Mouse (Mus musculus) C2C12 (cell line): ENCODE measurements around the gene Pigk. TPM values are rescaled to one million over a fixed set of nuclear protein-coding genes. Genes with fewer than 3 reads are reported as not detected.

Experiments
- H3K27me3 ChIP-seq: one replicate; pipeline ENCODE4 v1.6.1; 2011; ENCODE audit not compliant: control insufficient read depth, insufficient read depth, insufficient read length
- H3K36me3 ChIP-seq: one replicate; pipeline ENCODE4 v1.6.1; 2011; ENCODE audit not compliant: control insufficient read depth, insufficient read depth
- H3K4me3 ChIP-seq: one replicate; pipeline ENCODE4 v1.5.1; 2011; ENCODE audit warnings: mild to moderate bottlenecking, control low read depth; ENCODE audit not compliant: poor library complexity, insufficient read depth, severe bottlenecking
- H3K79me2 ChIP-seq: one replicate; pipeline ENCODE4 v1.6.1; 2011; ENCODE audit not compliant: control insufficient read depth, insufficient read depth
- H3K79me3 ChIP-seq: one replicate; pipeline ENCODE4 v1.6.1; 2011; ENCODE audit warnings: low read depth, control low read depth
- H3ac ChIP-seq: one replicate; pipeline ENCODE3; 2011; ENCODE audit warnings: low read depth; ENCODE audit not compliant: control insufficient read depth, insufficient read length
- CEBPB ChIP-seq: IDR thresholded peaks from one replicate; pipeline ENCODE4 v1.6.1; 2011; ENCODE audit warnings: low read depth, mild to moderate bottlenecking, control low read depth, moderate library complexity
- CTCF ChIP-seq: IDR thresholded peaks from one replicate; pipeline ENCODE4 v1.5.1; 2011; ENCODE audit not compliant: control insufficient read depth, insufficient read depth, insufficient read length
- FOSL1 ChIP-seq: IDR thresholded peaks from one replicate; pipeline ENCODE4 v1.8.0; 2011; ENCODE audit warnings: mild to moderate bottlenecking, low read length; ENCODE audit not compliant: poor library complexity, insufficient read depth, severe bottlenecking
- MAX ChIP-seq: IDR thresholded peaks from one replicate; pipeline ENCODE4 v1.6.1; 2011; ENCODE audit warnings: mild to moderate bottlenecking, control low read depth
- MYOD1 ChIP-seq: IDR thresholded peaks from one replicate; pipeline ENCODE4 v1.6.1; 2011; ENCODE audit warnings: low read depth; ENCODE audit not compliant: control insufficient read depth, insufficient read length
- MYOG ChIP-seq: IDR thresholded peaks from one replicate; pipeline ENCODE4 v1.6.1; 2011; ENCODE audit not compliant: control insufficient read depth, insufficient read length; ENCODE audit errors: extremely low read depth
- USF1 ChIP-seq: IDR thresholded peaks from one replicate; pipeline ENCODE4 v1.6.1; 2011; ENCODE audit warnings: low read depth, mild to moderate bottlenecking, control low read depth, moderate library complexity
- polyA plus RNA-seq: library from polyadenylated mRNA; unstranded; fragments of >200 nt; fragmentation: generic; extraction: Trizol; gene quantifications from one replicate; pipeline ENCODE4 v1.2.1, GENCODE M21; 2012; ENCODE audit warnings: missing spikeins

Gene Pigk
- polyA plus RNA-seq, 1 experiment: 13.1 TPM

DNA sequence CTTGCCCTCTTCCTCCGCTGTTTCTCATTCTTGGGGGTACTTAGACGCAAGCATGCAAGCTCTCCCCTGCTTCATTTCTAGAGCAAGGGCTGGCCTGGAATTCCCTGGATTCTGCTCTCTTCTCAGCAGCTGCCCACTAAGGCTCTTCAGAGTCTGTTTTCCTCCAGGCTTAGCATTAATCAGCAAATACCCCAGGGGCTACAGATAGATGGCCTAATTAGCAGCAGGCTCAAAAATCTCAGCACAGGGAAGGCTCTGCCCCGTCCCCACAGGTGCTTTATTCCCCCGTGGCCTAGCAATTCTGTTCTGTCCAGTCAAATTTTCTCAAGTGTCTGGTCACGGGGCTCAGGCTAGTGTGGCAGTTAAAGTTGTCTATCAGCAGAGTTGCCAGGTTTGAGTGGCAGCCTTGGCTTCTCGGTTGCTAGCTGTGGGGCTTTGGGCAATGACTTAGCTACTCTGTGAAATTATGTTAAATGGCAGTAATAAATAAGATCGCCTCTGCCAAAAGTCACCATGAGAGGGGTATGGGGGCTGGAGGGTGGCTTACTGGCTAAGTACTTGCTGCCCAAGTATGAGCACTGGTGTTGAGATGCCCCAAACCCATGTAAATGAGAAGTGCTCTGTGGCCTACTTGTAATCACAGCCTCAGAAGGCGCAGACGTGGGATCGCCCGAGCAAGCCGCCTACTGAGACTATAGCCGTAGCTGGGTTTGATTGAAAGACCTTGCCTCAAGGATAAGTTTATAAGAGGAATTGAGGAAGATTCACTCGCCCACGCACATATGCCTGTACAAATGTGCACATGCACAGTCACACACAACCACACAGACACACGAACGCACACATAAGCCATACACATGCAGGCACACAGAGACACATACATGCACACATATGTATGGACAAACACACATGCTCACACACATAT is 160.8 kb downstream of the Pigk start:
- H3K79me3 ChIP-seq: no peaks in the 10 kb centered on the region
- no peaks in the 10 kb centered on the region for H3K27me3 ChIP-seq

DNA sequence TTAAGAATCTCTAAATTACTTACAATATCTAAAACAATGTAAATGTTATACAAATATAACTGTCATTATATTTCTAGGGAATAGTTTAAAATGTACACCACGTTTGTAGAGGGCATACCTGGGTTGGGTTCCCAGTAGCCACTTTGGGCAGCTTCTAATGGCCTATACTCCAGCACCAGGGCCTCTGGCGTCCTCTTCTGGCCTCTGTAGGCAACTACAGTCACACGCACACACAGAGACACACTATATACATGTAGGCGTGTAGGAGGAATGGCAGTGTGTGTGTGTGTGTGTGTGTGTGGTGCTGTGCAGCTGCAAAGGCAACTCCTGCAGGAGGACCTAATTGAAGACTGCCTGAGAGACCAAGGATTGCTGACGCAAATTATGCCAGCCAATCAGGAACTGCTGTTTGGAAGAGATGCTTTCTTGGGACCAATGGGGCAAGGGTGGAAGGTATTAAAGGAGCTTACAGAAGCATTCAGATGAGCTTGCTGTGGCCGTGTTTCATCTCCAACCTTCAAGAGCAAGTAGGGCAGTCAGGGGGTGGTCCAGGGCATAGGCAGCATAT is 161.9 kb downstream of the Pigk start:
- TF ChIP-seq FOSL1 (no peak), MYOG (no peak), CEBPB (no peak), CTCF (no peak), MAX (no peak), MYOD1 (no peak)
- Histone ChIP-seq H3K4me3 (no peak overlapping the region), H3K27me3 (no peaks in the 10 kb centered on the region), H3K79me3 (no peaks in the 10 kb centered on the region), H3K36me3 (no peaks in the 10 kb centered on the region), H3ac (no peak overlapping the region), H3K79me2 (no peaks in the 10 kb centered on the region)

More for the DNA sequence above, 160.8 kb downstream of the Pigk start:
- TF ChIP-seq MYOG (no peak), CTCF (no peak), MAX (no peak)
- Histone ChIP-seq H3K79me2 (no peaks in the 10 kb centered on the region), H3K4me3 (no peak overlapping the region), H3K36me3 (no peaks in the 10 kb centered on the region), H3ac (no peak overlapping the region)

DNA sequence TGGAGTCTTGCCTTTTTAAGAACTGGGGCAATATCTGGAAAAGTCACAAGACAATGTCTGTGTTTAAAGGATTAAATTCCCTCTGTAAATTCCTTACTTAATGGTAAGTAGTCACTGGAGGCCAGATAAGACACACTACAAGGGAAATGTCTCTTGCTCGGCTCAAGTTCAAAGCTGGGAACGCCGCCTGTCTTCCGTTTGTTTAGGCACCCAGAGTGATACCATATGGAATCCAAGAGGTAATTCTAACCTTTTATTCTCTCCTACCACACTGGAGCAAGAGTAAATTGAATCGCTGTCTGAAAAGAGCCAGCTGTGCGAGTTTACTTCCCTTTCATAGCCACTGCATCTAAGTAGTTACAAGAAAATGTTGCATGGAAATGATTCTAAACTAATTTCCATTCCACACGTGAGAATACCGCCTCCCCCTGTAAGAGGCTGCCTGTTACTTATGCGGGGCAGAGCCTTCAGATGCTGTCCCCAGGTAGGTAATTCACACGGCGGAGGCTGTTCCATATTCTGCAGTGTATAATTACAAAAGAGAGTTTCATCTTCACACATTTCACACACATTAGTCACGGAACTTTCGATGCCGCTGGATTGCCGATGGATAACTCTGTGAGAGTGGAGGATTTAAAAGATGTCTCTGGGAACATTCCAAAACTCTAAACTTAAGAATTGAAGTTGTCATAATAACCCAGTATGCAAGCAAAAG is 166.4 kb downstream of the Pigk start:
- Histone ChIP-seq H3ac (no peak overlapping the region), H3K4me3 (no peak overlapping the region), H3K79me2 (no peaks in the 10 kb centered on the region), H3K36me3 (no peaks in the 10 kb centered on the region), H3K79me3 (no peaks in the 10 kb centered on the region), H3K27me3 (no peaks in the 10 kb centered on the region)
- TF ChIP-seq MYOG (no peak), MAX (no peak), CTCF (no peak), MYOD1 (no peak), USF1 (no peak), FOSL1 (no peak), CEBPB (no peak)

DNA sequence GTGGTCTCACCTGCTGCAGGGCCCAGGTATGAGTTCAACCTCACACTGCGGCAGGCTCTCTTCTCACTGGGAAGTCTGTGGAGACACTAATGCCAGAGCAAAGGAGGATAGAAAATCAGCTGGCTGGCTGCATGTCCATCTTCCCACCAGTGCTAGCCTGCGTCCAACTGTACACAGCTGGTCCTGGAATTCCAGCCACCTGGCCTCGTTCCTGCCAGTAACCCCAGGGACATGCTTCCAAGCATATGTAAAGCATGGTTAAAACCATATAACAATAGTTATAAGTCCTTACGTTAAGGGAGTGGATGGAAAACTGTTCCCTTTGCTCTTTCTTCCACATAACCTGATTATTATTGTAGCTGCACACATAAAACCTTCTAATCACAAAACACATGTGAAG is 167.8 kb downstream of the Pigk start:
- Histone ChIP-seq H3ac (no peak overlapping the region), H3K79me3 (no peaks in the 10 kb centered on the region), H3K79me2 (no peaks in the 10 kb centered on the region), H3K4me3 (no peak overlapping the region), H3K27me3 (no peaks in the 10 kb centered on the region), H3K36me3 (no peaks in the 10 kb centered on the region)
- TF ChIP-seq CTCF: no peak
- no peak for TF ChIP-seq USF1
- no peak for TF ChIP-seq FOSL1

DNA sequence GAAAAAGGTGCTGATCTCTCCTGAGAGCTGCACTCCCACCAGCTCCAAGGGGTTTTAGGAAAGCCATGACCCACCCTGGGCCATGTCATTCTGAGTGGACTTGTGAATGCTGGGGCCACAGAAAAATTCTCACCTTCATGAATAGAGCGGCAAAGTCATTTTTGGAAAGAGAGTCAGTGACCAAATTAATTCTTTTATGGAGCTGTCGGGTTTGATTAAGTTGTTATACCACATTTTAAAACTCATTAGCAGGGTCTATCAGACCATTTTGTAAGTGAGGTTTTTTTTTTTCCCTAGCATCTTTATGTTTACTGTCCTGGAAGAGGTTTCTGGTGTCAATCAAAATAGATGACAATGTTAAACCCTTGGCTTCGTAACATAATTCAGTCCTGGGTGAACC is 169.7 kb downstream of the Pigk start:
- Histone ChIP-seq H3K36me3 (no peaks in the 10 kb centered on the region), H3K4me3 (no peak overlapping the region), H3ac (no peak overlapping the region), H3K79me3 (no peaks in the 10 kb centered on the region), H3K27me3 (no peaks in the 10 kb centered on the region), H3K79me2 (no peaks in the 10 kb centered on the region)
- TF ChIP-seq FOSL1: no peak

DNA sequence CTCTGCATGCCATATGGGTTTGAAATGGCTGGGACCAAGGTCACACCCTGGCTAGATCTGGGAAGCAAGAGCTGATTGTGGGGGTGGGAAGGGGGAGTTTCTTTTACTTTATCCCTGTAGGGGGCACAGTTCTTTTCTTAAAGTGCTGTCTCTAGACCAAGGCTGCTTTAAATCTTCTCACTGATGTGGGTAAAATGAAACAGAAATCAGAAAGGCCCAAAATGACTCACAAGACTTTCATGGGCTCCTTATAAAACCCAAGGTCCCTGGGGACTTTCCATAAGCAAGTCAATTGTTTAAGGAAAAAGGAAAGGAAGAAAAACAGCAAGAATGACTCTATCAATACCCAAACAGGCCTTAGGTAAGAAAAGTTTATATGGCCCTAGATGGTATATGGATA is 172.8 kb downstream of the Pigk start:
- Histone ChIP-seq H3K79me2 (no peaks in the 10 kb centered on the region), H3K79me3 (no peaks in the 10 kb centered on the region), H3K4me3 (no peak overlapping the region), H3K36me3 (no peaks in the 10 kb centered on the region), H3K27me3 (no peaks in the 10 kb centered on the region), H3ac (no peak overlapping the region)
- peak; percentile 66 for TF ChIP-seq FOSL1
- TF ChIP-seq CTCF: no peak
